Mouse (Mus musculus) lung, embryonic 14.5 days (tissue): ENCODE measurements around the gene Myl12a. TPM values are rescaled to one million over a fixed set of nuclear protein-coding genes. Genes with fewer than 3 reads are reported as not detected.
A peak's percentile ranks its signal among the peaks of the same experiment; 100 is the strongest.

Experiments
- ATAC-seq: fragments of 200-750 bp; cut with Nextera tagmentation; 2 replicates; pipeline ENCODE4 v1.8.0; 2017; ENCODE audit warnings: mild to moderate bottlenecking, moderate TSS enrichment, moderate library complexity; ENCODE audit not compliant: insufficient read depth
- DNase-seq: peaks from one replicate; pipeline ENCODE4 v3.0.0-alpha.2; 2015
- H3K27ac ChIP-seq: fragments of 300-500 bp; sonication (generic); 2 replicates; pipeline ENCODE4 v1.5.1; 2014; ENCODE audit warnings: low read depth, mild to moderate bottlenecking, moderate library complexity
- H3K27me3 ChIP-seq: fragments of 300-500 bp; sonication (generic); 2 replicates; pipeline ENCODE4 v1.6.1; 2014; ENCODE audit warnings: low read length, control low read depth; ENCODE audit not compliant: insufficient read depth
- H3K36me3 ChIP-seq: fragments of 300-500 bp; sonication (generic); 2 replicates; pipeline ENCODE4 v1.6.1; 2014; ENCODE audit warnings: control low read depth; ENCODE audit not compliant: insufficient read depth
- H3K4me1 ChIP-seq: fragments of 300-500 bp; sonication (generic); 2 replicates; pipeline ENCODE4 v1.6.1; 2014; ENCODE audit warnings: antibody characterized with exemption, control low read depth; ENCODE audit not compliant: insufficient read depth
- H3K4me2 ChIP-seq: fragments of 300-500 bp; sonication (generic); 2 replicates; pipeline ENCODE4 v1.6.1; 2014; ENCODE audit warnings: mild to moderate bottlenecking
- H3K4me3 ChIP-seq: fragments of 300-500 bp; sonication (generic); 2 replicates; pipeline ENCODE4 v1.5.1; 2014; ENCODE audit warnings: low read depth, low read length
- H3K9ac ChIP-seq: fragments of 300-500 bp; sonication (generic); 2 replicates; pipeline ENCODE4 v1.6.1; 2014
- H3K9me3 ChIP-seq: fragments of 300-500 bp; sonication (generic); 2 replicates; pipeline ENCODE4 v1.6.1; 2016; ENCODE audit warnings: low read depth, low read length, control low read depth
- CTCF ChIP-seq: IDR thresholded peaks from 2 replicates; pipeline ENCODE4 v1.5.1; 2016; ENCODE audit warnings: antibody characterized with exemption, low read depth
- WGBS: fragments of 180-500 bp; shearing (Covaris S2); extraction: QIAGEN DNeasy Blood & Tissue Kit; methylation state at CpG from one replicate; pipeline ENCODE4 v1.1.7; 2014; 5-methylcytosine and 5-hydroxymethylcytosine counted together
- polyA plus RNA-seq: library from polyadenylated mRNA; unstranded; fragments of >200 nt; fragmentation: Nextera tagmentation; extraction: Ambion mirVana; gene quantifications from 2 replicates; pipeline ENCODE4 v1.2.1, GENCODE M21; 2014

Myl12a gene
- polyA plus RNA-seq, 1 experiment from 2014 or later = 637 TPM

DNA sequence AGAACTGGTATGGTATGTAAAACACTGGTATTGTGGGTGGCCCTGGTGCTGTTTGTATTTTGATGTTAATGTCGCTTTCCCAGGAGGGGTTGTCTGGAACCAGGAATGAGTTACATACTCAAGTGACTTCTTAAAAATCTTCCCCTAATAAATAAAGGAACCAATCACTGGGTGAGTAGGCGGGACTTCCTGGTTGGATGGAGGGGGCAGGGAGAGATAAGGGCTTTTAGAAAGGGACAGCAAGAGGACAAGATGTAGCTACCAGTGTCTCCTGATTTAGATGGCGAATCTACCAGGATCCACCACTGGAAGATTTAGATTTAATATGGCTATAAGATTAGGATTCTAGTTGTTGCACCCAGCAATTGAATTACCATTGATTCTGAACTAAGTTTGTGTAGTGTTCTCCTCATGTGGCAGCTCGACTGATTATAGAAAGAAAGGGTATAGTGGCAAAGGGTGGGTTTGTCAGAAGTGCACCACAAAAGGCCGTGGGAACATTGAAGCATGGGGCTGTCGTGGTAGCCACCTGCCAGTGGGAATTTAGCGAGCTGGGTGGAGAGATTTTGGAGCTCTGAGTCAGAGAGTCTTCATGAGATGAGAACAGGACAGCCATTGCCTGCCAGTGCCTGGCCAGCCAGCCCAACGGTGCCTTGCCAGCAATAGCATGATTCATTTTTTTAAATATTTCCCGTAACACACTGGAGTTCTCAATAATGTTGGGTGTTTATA lies 9.4 kb upstream of the Myl12a start:
- H3K4me3 ChIP-seq = no peak overlapping the region
- H3K4me2 ChIP-seq = no peak overlapping the region
- H3K27me3 ChIP-seq = no peaks in the 10 kb centered on the region
- no peaks in the 10 kb centered on the region for H3K4me1 ChIP-seq
- no peak overlapping the region for H3K27ac ChIP-seq
- no peak for DNase-seq
- no peak for TF ChIP-seq CTCF
- WGBS = 84% methylated on average over 9 of the region's 9 CpGs
- no peaks in the 10 kb centered on the region for H3K36me3 ChIP-seq
- H3K9me3 ChIP-seq = no peaks in the 10 kb centered on the region
- H3K9ac ChIP-seq = no peak overlapping the region
- no peak for ATAC-seq

DNA sequence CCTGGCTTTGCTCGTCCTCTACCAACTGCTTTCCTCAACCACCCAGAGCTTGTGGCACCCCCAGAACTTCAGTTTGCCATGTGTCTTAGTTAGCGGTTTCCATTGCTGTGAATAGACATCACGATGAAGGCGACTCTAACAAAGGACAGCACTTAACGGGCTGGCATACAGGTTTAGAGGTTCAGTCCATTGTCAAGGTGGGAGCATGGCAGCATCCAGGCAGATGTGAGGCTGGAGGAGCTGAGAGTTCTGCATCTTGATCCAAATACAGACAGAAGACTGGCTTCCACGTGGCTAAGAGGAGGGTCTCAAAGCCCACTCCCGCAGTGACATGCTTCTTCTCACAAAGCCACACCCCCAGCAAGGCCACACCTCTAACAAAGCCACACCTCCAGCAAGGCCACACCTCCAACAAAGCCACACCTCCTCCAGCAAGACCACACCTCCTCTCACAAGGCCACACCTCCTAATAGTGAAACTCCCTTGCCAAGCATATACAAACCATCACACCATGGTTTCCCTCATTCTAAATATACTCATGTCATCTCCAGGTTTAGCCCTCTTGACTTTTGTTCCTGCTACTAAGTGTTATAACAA lies 8.1 kb upstream of the Myl12a start:
- H3K36me3 ChIP-seq = no peaks in the 10 kb centered on the region
- H3K9ac ChIP-seq = no peak overlapping the region
- H3K9me3 ChIP-seq = no peaks in the 10 kb centered on the region
- DNase-seq (no peak), ATAC-seq (no peak)
- no peak overlapping the region for H3K4me3 ChIP-seq
- no peak overlapping the region for H3K4me2 ChIP-seq
- no peaks in the 10 kb centered on the region for H3K27me3 ChIP-seq
- H3K27ac ChIP-seq = no peak overlapping the region
- 62% methylated on average over 7 of the region's 7 CpGs for WGBS
- no peaks in the 10 kb centered on the region for H3K4me1 ChIP-seq
- TF ChIP-seq CTCF = no peak

DNA sequence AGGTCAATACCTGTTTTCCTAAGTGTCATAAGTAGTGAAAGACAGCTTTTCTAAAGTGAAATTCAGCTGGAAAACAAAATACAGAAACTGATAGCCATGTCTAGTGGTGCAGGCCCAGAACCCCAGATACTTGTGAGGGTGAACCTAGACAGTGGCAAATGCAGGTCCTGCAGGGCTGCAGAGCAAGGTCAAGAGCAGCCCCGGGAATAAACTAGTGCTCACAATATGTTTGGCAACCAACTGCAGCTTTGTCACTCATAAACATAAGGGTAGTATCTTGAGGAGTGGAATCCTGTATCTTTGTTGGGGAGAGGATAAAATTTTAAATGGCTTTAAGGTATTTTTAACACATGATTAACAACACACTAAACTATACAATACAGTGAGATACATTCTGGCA lies 7.1 kb upstream of the Myl12a start:
- H3K36me3 ChIP-seq = no peaks in the 10 kb centered on the region
- no peaks in the 10 kb centered on the region for H3K9me3 ChIP-seq
- H3K4me1 ChIP-seq = no peaks in the 10 kb centered on the region
- H3K4me3 ChIP-seq = no peak overlapping the region
- ATAC-seq (no peak), DNase-seq (no peak)
- no peak overlapping the region for H3K4me2 ChIP-seq
- 58% methylated on average over 1 of the region's 1 CpGs for WGBS
- H3K27ac ChIP-seq = no peak overlapping the region
- no peaks in the 10 kb centered on the region for H3K27me3 ChIP-seq
- no peak for TF ChIP-seq CTCF
- no peak overlapping the region for H3K9ac ChIP-seq

DNA sequence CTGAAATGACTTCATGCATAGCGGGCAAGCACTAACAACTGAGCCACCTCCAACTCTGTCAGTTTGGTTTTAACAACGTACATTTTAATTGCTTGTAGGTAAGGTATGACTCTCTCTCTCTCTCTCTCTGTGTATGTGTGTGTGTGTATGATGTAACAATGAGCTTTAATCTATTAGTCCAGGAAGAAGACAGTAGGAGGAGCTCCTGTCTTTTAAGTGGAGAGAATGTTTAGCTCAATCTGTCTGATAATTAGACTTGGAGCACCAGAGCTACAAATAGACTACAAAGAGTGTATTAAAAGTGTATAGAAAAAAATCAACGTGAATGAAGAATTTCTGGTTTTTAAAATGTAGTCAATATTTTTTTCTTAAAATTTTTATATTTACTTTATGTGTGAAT lies 6.0 kb upstream of the Myl12a start:
- TF ChIP-seq CTCF = no peak
- no peak overlapping the region for H3K4me2 ChIP-seq
- WGBS = 74% methylated on average over 3 of the region's 3 CpGs
- ATAC-seq (no peak), DNase-seq (no peak)
- H3K36me3 ChIP-seq = no peaks in the 10 kb centered on the region
- H3K27ac ChIP-seq = no peak overlapping the region
- no peaks in the 10 kb centered on the region for H3K9me3 ChIP-seq
- H3K27me3 ChIP-seq = no peaks in the 10 kb centered on the region
- H3K9ac ChIP-seq = no peak overlapping the region
- H3K4me3 ChIP-seq = no peak overlapping the region
- H3K4me1 ChIP-seq = no peaks in the 10 kb centered on the region

DNA sequence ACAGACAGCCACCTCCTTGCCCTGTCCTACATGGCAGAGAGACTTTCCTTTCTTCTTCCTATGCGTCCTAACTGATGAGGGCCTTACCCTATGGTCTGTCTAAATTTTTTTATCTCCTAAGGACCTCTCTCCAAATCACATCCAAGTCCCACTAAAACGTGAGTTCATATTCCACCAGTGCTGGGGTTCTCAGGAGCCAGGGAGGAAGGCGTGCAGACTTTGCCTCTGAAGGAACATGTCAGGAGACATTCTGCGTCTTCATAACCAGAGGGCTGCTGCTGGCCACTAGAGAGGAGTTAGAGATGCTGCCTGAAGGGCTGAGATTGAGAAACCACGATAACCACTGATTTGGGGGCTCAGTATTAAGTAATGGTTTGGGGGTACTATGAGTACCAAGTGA lies 4.3 kb upstream of the Myl12a start:
- TF ChIP-seq CTCF = no peak
- no peaks in the 10 kb centered on the region for H3K27me3 ChIP-seq

DNA sequence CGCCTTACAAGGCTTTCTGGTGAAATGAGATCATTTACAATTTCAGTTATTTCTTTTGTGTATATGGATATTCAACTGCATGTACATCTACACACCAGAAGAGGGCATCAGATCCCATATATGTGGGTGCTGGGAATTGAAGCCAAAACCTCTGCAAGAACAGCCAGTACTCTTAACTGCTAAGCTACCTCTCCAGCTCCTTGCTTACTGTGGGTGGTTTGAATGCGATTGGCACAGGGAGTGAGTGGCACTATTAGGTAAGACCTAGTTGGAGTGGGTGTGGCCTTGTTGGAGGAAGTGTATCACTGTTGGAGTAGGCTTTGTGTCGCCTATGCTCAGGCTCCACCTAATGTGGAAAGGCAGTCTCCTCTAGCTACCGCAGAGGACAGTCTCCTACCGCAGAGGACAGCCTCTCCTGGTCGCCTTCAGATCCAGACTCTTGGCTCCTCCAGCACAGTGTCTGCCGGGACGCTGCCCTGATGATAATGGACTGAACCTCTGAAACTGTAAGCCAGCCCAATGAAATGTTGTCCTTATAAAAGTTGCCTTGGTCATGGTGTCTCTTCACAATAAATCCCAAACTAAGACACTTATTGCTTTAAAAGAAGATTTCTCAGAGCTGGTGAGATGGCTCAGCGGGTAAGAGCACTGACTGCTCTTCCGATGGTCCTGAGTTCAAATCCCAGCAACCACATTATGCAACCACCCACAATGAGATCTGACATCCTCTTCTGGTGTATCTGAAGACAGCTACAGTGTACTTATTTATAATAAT lies 1.7 kb upstream of the Myl12a start:
- DNase-seq (no peak), ATAC-seq (no peak)
- no peak overlapping the region for H3K9ac ChIP-seq
- 88% methylated on average over 10 of the region's 10 CpGs for whole genome bisulfite sequencing
- peaks cover 14% of the 10 kb centered on the region for H3K4me1 ChIP-seq
- no peak overlapping the region for H3K27ac ChIP-seq
- H3K36me3 ChIP-seq = 0 out of 2 replicates have a peak, but pooled peaks cover 2% of the 10 kb centered on the region
- H3K27me3 ChIP-seq = no peaks in the 10 kb centered on the region
- H3K9me3 ChIP-seq = no peaks in the 10 kb centered on the region
- peak; percentile 22; the same call in 1 of the 2 replicates for TF ChIP-seq CTCF
- no peak overlapping the region for H3K4me3 ChIP-seq
- no peak overlapping the region for H3K4me2 ChIP-seq

More for the DNA sequence above, 4.3 kb upstream of the Myl12a start:
- Histone ChIP-seq H3K27ac (no peak overlapping the region), H3K4me2 (no peak overlapping the region), H3K9ac (no peak overlapping the region), H3K9me3 (no peaks in the 10 kb centered on the region), H3K4me1 (peaks cover 6% of the 10 kb centered on the region; the same call in 1 of the 2 replicates), H3K4me3 (no peak overlapping the region), H3K36me3 (no peaks in the 10 kb centered on the region)
- no peak for ATAC-seq
- WGBS = 86% methylated on average over 5 of the region's 5 CpGs
- no peak for DNase-seq

DNA sequence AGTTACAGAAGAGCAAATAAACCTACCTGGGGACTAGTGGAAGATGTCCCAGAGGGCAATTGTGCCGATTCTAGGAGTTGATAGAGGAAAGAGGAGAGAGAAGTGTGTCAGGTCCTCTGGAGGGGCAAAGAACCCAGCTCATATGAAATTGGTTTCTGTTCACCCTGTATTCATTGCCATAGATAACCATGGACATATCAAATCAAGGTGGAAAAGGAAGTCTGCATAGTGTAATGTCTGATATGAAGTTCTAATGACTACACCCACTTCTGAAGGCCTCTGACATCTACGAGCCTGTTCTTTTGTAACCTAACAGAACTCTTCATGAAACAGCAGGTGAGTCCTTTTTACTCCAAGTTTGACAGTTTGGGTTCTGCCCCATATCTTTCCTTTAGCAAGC lies 1.0 kb upstream of the Myl12a start:
- Histone ChIP-seq H3K9ac (no peak overlapping the region), H3K4me3 (no peak overlapping the region), H3K4me2 (no peak overlapping the region), H3K4me1 (peaks cover 18% of the 10 kb centered on the region), H3K27me3 (no peaks in the 10 kb centered on the region), H3K27ac (peak overlapping the region; percentile 100; the same call in 1 of the 2 replicates), H3K36me3 (0 out of 2 replicates have a peak, but pooled peaks cover 3% of the 10 kb centered on the region), H3K9me3 (no peaks in the 10 kb centered on the region)
- no peak for TF ChIP-seq CTCF
- DNase-seq (no peak), ATAC-seq (no peak)
- WGBS = 82% methylated on average over 2 of the region's 2 CpGs
